Mouse (Mus musculus): ENCODE measurements at regions not wholly inside any gene's neighbourhood (a gene's known extent, or its start where the extent isn't known, plus 50 kb on each side); places are given as distances from the start of the nearest gene placed in this dataset.

DNA sequence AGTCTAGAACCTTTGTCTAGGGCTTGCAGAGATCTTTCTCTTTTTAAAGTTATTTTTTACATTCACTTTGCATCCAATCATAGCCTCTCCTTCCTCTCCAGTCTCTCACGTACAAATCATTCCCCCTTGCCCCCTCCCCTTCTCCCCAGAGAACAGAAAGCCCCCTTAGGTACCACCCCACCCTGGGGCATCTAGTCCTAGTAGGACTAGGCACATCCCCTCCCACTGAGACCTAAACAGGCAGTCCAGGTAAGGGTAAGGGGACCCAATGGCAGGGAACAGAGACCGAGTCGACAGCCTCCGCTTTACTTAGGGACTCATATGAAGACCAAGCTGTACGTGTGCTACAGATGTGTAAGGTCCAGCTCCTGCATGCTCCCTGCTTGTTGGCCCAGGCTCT, 59.3 kb upstream of the D16Ertd472e start:
- TF ChIP-seq CTCF (IDR thresholded peaks at IDR 0.05; ENCODE audit: low read depth, low read length) (no peak), EP300 (IDR thresholded peaks at IDR 0.05; ENCODE audit: insufficient read depth, low read depth, low read length) (no peak)

Measured in ES-Bruce4 (cell line).